Mouse (Mus musculus) lung, adult 18-20 months (tissue): Measurements from ENCODE around the gene Dennd1a.
A peak's percentile ranks its signal among the peaks of the same experiment; 100 is the strongest.

Experiments used
- DNase-seq, 2 experiments: peaks; one replicate each; pipeline ENCODE4 v3.0.0; 2022; ENCODE audit warnings: mixed read lengths in 2 of 2

Gene Dennd1a

GRCm38 (mm10) chr2:38102674-38103073 is 184.5 kb downstream of the Dennd1a start:
- no peak for DNase-seq

- no peak for DNase-seq
These were observed 186.9 kb downstream of the Dennd1a start for GRCm38 (mm10) chr2:38100289-38100688.

GRCm38 (mm10) chr2:38099120-38099773 is 187.9 kb downstream of the Dennd1a start:
- DNase-seq: peak; percentile 27 to 48

GRCm38 (mm10) chr2:38097469-38097868 is 189.7 kb downstream of the Dennd1a start:
- DNase-seq: no peak

DNA sequence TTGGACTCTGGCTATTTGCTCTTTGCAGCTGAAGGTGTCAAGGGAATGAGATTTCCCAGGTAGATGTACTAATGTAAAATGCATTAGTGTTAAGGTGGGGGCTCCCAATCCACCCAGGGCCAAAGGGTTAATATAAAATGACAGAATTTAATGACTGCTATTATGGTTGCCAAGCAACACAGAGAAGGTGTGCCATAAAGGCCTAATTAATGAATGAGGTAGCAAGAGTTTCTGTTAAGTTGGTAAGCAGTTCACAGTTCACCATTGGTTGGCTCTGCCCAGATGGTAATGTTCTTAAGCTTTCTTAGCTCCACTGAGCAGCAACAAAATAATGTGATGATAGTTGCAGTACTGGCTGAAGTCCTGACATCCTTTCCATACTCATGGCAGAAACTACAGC is 190.9 kb downstream of the Dennd1a start:
- DNase-seq: no peak

GRCm38 (mm10) chr2:38094380-38095163 is 192.6 kb downstream of the Dennd1a start:
- no peak for DNase-seq

DNA sequence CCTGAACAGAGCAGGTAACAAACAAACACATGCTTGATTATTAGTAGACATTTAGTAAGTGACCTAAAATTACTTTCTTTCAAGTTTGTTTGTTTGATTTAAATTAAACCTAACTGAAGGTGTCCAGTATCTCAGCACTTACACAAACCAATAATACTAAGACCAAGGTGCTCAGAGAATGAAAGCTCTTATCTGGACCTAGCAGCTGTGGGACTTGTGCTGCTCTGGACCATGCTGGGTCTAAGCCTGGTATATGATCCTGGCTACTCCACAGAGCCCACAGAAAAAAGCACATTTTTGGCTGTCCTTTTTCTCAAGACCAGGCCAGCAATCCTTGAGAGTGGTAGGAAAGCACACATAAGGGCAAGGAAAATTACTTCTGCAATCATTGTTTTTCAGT is 193.2 kb downstream of the Dennd1a start:
- no peak for DNase-seq

DNA sequence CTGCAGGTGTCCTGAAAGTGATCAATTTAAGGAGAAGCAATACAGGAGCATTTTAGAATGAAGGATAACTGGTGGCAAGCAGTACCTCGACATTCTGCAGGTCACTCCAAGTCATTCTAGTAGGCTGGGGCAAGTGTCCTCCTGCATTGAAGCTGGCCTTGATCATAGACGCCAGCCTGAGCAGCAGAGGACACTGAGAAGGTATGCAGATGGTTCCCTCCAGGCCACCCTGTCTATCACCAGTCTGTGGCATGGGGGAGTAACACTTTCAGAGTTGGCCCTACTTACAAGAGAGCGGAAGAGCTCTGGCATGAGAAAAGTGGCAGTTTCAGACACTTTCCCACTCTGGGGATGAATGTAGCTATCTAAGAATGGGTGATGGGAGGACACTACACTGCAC is 193.9 kb downstream of the Dennd1a start:
- DNase-seq: no peak

GRCm38 (mm10) chr2:38088346-38088745 is 198.8 kb downstream of the Dennd1a start:
- DNase-seq: no peak

GRCm38 (mm10) chr2:38085058-38085457 is 202.1 kb downstream of the Dennd1a start:
- no peak for DNase-seq

DNA sequence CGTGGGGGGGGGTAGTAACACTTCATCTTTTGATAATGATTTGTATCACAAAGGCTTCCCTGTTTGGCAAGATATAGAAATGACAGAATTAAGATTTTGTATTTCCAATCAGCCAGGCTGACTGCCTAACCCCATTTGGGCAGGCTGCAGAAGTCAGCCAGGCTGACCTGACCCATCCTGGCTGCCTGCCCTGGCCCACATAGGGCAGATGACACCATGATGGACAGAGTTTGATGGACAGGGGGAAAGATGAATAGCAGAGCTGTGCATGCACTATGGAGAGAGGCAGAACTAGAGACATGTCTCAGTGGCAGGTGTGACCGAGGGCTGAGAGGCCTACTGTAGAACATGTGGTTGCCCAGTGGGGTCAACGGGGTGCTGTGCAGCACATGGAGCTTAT is 203.9 kb downstream of the Dennd1a start:
- DNase-seq: no peak

- no peak for DNase-seq
These were observed 212.7 kb downstream of the Dennd1a start for GRCm38 (mm10) chr2:38074495-38074894.

DNA sequence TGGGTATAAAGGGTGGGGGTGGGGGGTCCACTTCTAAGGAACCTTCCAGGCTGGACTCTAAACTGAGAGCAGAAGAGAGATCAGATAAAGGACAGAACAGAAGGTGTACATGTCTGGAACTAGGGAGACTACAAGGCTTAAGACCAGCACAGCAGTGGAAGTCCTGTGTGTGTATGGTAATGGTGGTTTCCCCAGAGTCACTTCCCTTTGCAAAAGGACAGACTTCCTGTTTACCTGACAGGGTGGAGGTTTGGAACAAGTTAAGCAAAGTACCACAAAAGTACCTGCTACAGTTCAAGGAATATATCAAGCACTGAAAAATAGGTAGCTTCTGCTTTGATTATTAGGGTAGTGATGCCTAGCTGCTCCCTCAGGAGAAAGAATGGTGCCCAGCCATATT is 215.1 kb downstream of the Dennd1a start:
- DNase-seq: no peak

DNA sequence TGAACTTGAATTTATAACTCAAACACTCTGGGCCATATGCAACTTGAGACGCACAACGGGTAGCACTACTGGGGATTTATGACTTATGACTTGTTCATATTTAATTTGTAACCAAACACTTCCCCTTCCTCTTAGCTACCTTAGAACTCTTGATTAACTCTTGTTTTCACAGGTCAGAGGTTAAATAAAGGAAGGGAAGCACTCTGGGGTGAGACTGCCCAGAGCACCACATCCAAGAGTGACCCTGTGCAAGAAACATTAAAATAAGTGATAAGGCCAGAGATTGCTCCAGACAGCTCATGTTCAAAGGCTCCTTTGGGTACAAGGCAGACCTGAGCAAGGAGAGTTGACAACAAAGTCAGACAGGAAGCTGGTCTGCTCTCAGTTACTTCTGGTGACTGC is 219.0 kb downstream of the Dennd1a start:
- DNase-seq: peak in 1 of 2 experiments; percentile 1

DNA sequence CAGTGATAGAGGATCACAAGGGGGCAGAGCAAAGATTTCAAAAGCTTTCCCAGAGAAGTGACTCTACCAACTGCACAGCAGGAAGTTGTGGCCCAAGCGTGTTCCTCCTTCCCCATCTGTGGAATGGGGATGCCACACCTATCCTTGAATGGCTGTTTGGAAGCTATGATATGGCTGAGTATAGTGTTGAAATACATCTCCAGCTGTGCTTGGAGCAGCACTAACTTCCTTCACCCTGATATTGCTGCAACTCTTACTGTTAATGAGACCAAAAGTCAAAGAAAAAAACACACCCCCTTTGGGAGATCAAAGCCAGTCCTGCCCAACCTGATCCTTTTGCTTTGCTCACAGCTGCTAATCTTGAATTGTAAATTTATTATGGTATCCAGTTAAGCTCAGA is 221.3 kb downstream of the Dennd1a start:
- DNase-seq: no peak

DNA sequence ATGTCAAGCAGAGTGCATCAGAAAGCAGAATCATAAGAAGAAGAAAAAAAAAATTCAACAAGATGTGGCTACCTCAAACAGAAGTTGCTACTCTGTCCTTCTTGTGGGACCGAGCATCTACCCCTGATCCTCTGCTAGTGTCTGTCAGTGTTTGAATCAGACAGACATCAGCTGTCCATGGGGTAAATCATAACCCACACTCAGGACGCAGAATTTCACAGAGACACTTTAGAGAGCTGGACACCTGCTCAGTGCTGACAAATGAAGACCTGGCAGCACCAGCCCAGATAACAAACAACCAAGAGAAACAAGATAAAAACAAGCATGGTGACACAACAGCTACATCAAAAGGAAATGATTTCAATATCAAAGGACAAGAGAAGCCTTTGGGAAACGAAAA is 222.9 kb downstream of the Dennd1a start:
- no peak for DNase-seq

- DNase-seq: no peak
These were observed 225.0 kb downstream of the Dennd1a start for GRCm38 (mm10) chr2:38062156-38062555.

GRCm38 (mm10) chr2:38061474-38061873 is 225.7 kb downstream of the Dennd1a start:
- DNase-seq: no peak

DNA sequence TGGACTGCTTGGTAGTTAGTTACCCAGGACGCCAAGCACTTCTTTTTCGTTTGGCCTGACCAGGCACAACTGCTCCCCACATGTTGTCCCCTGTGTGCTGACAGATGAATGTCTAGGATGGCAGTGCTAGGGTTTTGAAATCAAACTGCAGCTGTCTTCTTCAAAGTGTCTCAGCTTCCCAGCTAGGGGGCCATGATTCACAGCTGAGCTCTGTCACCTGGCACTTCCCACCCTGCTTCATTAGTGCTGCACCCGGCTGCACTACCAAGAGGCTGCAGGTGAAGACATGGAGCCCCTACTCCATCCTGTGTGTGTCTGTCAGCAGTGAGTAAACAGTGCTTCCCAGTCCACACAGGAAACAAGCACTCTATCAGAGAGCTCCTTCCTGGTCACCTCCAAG is 234.8 kb downstream of the Dennd1a start:
- DNase-seq: no peak

DNA sequence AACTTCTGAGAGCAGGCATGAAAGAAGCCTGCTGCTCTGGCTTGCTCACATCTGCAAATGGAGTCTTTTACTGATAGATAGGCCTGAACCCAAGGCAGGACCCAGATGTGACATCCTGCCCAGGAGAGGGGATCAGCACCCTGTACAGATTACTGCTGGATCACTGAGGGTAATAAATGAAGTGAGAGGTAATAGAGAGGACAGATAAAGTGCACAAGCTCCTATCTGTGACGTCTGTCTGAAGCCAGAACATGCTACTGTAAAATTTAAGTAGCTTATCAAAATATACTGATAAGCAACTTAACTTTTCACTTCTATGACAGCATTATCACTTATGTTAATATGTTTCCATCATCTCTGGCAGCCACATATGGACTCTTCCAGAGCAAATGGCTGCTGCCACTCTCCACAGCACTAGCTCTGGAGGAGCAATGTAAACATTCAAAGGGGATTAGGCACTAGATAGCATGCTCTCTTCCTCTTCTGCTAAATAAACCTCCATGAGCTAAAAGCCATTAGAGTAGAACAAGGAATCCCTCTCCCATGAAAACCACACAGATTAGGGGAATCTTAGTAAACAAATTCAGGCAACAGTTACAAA is 235.6 kb downstream of the Dennd1a start:
- no peak for DNase-seq

DNA sequence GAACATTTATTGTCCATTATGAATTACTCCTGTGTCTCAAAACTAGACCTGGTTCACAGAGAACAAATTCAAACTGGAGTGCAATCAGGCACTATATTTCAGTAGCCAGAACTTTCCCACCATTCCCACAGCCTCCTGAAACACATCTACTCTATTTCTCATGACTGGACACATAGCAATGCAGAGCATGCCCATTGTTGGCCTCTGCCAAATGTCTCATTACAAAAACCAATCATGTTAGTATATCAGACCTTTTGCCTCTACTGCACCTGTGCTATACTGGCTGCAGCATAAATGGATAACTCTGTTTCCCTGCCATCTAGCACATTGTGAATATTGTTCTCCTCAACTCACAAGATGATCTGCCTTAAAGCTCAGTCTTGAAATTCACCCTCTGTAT is 238.2 kb downstream of the Dennd1a start:
- DNase-seq: no peak

DNA sequence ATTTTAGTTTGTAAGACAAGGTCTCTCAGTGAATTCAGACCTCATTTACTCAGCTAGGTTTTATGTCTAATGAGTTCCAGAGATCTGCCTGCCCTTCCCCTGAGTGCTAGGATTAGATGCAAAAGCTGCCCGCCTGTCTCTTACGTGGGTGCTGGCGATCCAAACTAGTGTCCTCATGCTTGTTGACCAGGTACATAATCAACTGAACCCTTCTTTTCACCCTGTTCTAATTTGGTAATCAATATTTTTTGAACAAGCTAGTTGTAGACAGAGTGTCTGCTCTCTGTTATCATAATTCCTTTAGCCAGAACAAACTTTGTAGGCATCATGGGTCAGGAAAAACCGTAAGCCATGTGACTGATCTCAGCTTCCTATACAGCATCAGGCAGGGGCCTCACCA is 241.9 kb downstream of the Dennd1a start:
- no peak for DNase-seq

- no peak for DNase-seq
These were observed 246.3 kb downstream of the Dennd1a start for GRCm38 (mm10) chr2:38040845-38041244.

- no peak for DNase-seq
These were observed 247.6 kb downstream of the Dennd1a start for GRCm38 (mm10) chr2:38039621-38040020.
